Mouse (Mus musculus) liver, adult (tissue): ENCODE results near the gene Senp3.

Source experiments
- GATA4 ChIP-seq: IDR thresholded peaks from 2 replicates; pipeline ENCODE4 v1.6.1; 2014; ENCODE audit warnings: mild to moderate bottlenecking, low read length; ENCODE audit not compliant: insufficient replicate concordance

The Senp3 gene

DNA sequence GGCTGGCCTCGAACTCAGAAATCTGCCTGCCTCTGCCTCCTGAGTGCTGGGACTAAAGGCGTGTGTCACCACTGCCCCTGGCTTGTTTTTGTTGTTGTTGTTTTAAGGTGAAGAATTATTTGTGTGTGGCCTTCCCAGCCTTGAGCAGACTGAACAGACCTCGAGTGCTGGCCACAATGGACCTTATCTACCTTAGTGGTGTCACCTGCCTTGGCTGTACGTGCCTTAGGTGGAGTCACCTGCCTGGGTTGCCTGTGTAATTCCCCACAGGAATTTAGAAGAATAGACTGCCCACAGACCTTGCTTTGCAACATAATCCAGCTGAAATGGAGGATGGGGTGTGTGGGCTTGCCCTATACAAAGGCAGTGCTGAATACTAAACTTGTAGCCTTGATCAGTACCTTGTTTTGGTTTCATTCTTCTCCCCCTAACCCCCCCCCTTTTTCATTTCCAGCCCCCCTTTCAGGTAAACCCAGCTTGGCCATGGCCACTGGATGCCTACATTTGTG, 26.0 kb upstream of the Senp3 start:
- no peak for TF ChIP-seq GATA4

DNA sequence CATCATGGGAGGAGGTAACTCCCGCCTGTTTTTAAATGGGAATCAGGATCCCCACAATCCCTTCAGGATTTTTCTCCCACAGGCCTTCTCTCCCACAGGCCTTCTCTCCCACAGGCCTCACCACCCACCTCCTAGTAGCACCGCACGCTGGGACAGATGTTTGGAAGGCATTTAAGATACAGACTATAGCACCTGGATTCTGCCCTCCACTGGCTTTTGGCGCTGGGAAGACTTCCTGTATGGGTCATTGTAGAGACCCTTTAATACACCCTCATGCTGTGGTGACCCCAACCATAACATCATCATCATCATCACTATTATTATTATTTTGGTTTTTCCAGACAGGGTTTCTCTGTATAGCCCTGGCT, 25.6 kb upstream of the Senp3 start:
- no peak for TF ChIP-seq GATA4

DNA sequence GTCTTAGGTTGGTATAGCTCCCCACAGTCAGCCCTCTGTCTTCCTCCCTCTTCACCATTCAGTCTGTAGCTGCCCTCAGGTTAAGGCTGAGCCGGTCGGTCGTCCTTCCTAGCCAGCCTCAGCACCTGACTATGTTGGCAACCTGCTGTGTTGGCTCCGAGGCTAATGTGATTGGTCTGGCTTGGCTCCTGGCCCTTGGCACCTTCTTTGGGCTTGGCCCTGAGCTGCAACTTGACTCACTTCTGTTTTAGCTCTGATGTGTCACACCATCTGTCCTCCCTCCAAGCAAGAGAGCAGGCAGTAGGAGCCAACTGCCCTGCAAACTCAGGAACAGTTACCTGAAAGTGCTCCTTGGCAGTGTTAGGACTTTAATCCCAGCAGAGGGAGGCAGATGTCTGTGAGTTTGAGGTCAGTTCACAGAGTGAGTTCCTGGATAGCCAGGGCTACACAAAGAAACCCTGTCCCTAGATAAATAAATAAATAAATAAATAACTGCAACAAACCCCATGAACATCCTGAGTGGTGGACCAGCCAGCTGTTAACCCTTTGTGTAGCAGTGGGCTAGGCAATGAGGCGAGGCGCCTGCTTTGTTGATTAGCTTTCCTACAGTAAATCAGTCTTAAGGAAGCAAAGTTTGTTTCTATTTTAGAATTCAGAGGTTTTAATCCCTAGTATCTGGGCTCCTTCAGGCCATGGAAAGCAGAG, 25.0 kb upstream of the Senp3 start:
- no peak for TF ChIP-seq GATA4

DNA sequence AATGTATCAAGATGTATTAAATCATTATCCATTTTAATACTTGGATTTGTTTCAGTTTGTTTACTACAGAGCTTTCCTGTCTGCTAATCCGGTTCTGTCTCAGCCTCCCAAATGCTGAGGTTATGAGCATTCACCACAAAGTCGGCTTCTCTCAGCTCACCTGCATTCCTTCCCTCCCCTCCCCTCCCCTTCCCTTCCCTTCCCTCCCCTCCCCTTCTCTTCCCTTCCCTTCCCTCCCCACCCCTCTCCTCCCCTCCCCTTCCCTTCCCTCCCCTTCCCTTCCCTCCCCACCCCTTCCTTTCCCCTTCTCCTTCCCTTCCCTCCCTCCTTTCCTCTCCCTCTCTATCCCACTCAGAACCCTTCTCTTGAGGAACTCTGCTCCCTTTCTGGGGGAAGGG, 22.7 kb upstream of the Senp3 start:
- TF ChIP-seq GATA4, result no peak

DNA sequence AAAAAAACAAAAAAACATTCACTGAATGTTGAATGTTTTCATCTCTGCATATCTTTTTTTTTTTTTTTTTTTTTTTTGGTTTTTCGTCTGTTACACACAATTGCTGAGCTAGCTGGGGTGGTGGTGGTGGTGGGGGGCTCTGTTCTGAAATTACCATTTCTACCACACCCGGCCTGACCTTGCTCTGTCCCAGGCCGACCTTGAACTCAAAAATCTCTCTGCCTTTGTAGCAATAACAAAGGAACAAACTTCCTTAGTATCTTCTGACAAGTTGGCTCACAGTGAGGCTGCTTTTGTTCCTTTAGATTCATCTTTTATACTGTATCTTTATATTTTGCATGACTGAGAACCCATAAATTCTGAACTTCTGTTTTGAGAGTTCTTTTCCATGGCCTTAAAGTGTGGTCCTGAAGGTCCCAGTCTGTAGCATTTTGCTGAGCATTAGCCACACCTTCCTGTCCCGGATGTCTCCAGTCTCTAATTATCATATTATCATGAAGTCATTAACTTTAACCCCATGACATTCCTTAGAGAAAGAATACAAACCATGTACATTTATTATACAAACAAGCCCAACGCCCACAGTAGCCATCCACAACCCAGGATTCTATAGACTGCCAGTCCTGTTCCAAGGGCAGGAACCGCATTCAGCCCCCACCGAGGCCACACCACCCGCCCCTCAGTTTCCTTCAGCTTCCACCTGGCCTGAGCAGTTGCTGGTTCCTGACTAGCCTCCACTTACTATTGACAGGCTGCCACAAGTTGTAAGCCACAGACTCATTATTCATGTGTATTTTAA, 22.1 kb upstream of the Senp3 start:
- no peak for TF ChIP-seq GATA4

DNA sequence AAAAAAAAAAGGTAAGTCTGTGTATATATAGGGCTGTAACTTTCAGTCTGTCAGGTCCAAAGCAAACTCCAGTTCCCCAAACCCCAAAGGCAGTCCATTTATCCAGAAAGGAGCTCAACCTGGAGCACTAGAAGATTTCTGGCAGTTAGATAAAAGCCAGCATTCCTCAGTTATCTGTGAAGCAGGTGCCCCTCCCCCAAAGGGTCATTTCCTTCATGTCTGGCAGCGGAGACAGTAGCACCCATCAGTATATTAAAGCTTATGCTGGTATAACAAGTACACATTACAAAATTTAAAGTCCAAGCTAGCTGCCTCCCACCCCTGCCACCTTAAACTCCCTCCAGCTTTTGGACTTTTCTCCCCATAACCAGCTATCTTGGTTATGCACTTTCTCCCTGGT, 17.7 kb upstream of the Senp3 start:
- TF ChIP-seq GATA4, result no peak

DNA sequence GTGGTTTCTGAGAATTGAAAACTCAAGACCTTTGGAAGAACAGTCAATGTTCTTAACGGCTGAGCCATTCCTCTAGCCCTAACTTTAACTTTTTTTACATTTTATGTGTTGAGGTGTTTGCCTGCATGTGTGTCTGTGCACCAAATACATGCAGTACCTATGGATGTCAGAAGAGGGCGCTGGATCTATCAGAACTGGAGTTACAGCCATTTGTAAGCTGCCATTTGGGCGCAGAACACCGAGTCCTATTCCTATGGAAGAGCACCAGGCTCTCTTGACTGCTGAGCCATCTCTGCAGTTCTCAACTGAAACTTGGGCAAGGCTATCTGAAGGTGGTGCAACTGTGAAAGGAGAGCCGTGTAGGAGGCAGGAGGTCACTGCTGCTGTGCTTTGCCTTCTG, 16.7 kb upstream of the Senp3 start:
- TF ChIP-seq GATA4, result no peak

DNA sequence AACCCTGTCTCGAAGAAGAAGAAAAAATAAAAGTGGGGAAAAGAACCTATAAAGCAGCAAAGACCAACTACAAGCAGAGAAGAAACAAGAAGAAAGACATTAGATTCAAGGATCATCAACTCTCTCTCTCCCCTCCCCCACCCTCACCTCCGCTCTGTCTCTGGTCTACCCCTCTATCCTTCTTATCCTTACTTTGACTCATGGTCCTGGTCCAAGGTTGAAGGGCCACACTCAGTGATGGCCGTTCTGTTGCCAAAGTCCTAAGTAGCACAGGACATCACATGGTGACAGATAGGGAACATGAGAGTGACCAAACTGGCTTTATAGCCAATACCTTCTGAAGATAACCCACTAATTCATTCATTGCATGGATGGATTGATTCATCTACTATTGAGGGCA, 15.5 kb upstream of the Senp3 start:
- no peak for TF ChIP-seq GATA4

DNA sequence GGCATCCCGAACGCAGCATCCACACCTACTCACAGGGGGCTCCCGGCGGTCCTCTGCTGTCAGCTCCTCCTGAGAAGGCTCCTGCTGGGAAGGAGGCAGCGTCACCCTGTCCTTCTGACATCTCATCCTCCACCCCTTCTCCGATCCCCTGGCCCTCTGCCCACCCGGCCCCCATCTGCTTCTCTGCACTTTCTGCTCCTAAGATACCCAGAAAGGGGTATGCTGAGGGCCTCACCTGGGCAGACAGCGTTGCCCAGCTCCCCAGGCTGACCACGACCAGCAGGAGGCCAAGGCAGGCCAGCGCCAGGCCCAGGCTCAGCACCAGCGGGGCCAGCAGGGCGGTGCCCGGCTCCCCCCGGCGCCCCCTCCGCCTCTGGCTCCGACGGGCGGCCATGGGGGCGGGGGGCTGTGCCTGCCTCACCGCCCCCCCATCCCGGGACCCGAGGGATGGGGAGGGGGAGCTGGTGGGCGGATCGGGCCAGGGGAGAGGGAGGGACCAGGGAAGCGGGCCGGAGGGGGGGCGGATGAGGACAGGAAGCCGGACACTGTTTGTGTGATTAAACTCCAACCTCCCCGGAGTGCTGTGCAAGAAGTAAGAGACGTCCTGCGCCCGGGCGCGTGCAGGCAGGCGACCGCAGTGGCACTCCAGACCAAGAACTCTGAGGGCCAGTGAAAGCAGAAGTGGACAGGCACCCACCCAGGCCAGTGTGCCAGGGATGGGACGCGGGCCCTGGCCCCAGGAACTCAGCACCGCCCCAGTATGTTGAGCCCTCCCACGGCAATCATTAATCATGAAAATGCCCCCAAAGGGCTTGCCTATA, 13.7 kb upstream of the Senp3 start, which contains the start of the genes Tnfsf12 and Tnfsfm13:
Tnfsf12 (minus strand) TSS at position 489 of the 821 bp plus-strand sequence.
Tnfsfm13 (minus strand) TSS at position 738 of the 821 bp plus-strand sequence.
- peak; percentile 50; the same call in 1 of the 2 replicates for TF ChIP-seq GATA4

DNA sequence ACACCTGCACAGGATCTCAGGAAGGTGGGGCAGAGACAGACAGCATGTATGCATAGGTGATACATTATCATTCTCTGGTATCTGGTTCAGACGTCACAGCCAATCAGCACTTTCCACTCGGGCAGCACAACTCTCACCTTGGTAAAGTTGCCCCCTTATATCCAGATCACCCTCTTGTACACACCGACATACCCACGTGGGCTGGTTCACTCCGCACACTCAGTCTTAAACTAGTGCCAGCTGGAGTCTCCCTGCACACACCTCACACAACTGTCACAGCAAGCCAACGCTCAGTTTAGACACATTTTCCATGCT, 13.1 kb upstream of the Senp3 start:
- no peak for TF ChIP-seq GATA4

DNA sequence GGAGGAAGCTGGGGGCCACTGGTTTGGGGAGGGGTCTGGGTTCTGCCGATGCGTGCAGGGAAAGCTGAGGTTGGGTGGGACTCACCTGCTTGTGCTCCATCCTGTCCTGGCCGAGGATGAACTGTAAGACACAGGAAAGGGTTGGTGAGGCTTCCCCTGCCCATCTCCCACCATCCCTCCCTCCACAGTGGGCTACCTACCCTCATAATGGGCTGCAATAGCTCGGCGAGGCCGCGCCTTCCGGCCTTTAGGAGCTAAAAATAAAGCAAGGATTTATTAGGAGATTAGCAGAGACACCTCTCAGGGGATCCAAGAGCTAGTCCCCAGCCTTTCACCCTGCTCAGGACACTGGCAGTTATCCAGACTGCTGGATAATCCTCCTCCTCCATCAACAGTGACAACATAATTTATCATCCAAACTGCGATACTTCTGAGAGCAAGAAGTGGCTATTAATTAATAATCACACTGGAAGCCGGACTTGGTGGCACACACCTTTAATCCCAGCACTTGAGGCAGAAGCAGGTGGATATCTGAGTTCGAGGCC, 11.6 kb upstream of the Senp3 start:
- TF ChIP-seq GATA4, result no peak

DNA sequence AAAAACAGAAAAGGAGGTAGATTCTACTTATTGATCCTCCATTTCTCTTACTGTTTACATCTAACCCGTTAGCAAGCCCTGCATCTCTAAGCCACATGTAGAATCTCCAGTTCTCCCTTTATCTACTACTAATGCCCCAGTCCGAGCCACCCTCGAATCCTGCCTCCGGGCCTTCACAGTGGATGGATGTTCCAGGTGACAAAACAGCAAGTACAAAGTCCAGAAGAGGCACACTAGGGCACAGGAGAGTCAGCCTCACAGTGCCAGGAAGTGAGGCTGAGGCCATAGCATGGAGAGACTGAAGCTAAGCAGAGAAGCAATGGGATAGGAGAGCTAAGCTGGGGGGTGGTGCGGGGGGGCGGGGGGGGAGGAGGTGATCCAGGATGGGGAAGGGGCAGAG, 11.0 kb upstream of the Senp3 start:
- no peak for TF ChIP-seq GATA4

DNA sequence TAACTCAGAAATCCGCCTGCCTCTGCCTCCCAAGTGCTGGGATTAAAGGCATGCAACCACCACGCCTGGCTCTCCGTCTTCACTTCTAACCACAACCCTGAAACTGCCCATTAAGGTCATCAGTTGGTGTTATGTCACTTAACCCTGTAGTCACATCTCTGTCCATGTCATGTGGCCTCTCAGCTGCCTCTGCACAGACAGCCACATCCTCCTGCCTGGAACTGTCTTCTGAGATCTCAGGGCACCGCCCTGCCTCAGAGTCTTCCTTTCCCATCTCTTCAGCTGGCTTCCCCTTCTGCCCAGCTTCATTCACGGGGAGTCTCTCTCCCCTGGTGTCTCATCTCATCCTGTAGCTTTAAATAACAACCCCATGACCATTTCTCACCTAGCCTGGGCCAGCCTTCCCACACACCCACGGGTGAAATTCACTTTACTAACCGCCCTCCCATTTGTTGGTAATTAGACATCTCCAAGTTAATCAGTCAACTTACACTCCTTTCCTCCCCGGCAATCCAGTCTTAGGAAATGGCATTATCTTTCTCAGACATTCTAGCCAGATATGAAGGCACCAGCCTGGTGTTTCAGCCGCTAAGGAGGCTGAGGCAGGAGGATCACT, 10.4 kb upstream of the Senp3 start:
- TF ChIP-seq GATA4, result no peak

DNA sequence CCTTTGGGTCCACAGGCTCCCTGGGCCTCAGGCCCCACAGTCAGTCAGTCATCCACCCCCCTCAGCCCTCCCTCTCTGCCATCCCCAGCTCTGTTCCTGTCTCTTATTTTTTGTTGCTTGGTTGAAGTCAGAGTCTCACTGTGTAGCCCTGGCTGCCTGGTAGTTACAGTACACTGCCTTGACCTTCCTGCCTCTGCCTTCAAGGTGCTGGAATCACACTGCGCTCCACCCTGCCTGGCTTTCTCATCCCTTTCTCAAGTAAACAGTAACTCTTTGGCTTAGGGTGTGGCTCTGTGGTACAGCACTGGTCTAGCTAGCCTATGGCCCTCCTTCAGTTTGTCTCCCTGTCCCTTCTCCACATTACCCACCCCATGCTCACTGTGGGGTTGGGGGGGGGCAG, 8.0 kb upstream of the Senp3 start:
- TF ChIP-seq GATA4, result no peak

DNA sequence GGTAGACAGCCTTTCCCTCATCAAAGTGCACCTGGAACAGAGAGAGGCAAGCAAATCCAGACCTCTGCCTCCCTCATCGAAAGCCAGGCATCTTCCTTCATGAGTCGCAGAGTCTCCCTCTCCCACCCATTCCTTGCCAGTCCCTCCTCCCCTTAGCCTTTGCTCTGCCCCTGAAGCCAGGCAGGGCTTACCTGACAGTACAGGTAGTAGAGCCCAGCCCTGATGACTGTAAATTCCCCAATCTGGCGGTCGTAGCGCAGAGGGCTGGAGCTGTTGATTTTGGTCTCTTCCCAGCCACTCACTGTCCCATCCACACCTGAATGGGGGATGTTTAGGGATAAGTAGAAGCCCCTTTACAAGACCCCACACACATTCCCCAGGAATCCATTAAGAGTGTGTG, 5.2 kb upstream of the Senp3 start:
- no peak for TF ChIP-seq GATA4
